Mouse (Mus musculus): ENCODE measurements around the gene Fam89b.

DNA sequence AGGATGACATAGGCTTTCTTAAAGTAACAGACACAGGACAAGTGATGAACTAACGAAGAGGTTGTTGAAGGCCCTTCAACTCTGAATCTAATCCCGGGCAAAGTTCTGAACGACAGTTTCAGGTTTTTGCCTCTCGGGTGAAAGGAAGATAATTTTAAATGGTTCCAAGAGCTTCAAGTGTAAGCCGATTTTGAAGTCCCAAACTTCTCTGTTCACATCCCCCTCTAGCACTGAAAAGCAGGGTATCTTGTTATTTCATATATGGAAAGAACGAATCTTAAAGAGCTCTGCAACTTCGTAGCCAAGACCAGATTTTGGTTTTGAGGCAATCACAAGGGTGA lies 40.4 kb downstream of the Fam89b start:
- TF ChIP-seq CTCF (IDR thresholded peaks at IDR 0.05; ENCODE audit: borderline replicate concordance, control insufficient read depth, extremely low read depth, insufficient read depth, low read length, poor library complexity), result no peak
- no peak for TF ChIP-seq POLR2A (IDR thresholded peaks at IDR 0.05; ENCODE audit: control insufficient read depth, extremely low read depth, insufficient read depth, low read length, poor library complexity)

Measured in thymus, adult 2 months (tissue).